Mouse (Mus musculus): ENCODE data around the gene Ccdc28b. TPM values are rescaled to one million over a fixed set of nuclear protein-coding genes. Genes with fewer than 3 reads are reported as not detected.

Gene Ccdc28b
- total RNA-seq, 2 experiments from 2014 or later, result 32.8 to 34.2 TPM

DNA sequence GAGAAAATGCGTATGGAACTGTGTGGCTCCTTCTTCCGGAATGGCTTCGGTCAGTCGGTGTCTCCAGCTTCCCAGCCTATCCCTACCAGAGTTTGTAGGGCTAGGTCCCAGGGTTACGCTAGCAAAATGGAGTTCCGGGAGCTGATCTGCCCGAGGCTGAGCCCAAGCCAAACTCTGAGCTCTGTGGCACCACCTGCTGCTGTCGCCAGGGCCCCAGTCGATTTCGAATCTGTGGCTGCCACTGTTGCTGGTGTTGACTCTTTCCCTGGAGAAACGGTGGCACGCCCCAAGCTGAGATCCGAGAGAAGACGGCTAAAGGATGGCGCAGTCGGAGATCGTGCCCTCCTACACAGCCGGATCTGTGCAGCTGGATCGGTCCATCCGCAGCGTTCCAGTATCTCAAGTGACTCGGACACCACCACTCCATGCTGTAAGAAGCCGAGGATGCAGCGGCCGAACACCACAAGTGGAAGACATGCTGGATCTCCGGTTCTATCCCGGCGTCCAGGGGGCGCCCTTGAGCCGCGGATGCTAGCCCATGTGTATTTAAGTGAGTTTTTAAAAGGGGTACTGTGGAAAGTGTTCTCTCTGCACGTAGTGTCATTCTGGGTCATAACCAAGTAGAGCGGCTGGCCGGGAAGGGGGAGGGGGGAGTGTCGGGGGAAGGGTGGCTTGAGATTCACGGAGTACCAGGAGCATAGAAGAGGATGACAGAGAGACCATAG lies 38.7 kb downstream of the Ccdc28b start:
- DNase-seq, result peak; percentile 91 to 94

DNA sequence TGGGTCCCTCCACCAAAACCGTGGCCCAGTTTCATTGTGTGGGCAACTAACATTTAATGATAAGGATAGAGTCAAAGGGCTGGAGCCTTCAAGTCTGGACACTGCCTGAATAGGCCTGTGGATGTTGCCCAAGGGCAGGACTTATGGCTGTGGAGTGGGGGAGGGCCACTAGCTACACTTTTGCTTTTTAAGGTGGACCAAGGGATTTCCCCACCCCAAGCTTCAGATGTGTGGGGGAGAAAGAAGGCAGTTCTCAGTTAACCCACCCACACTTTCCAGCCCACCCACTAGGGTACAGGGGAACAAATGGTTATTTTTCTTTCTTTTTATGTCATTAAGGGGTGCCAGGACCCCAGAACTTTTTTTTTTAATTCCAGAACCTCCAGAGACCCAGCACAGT lies 39.4 kb downstream of the Ccdc28b start:
- no peak for DNase-seq

DNA sequence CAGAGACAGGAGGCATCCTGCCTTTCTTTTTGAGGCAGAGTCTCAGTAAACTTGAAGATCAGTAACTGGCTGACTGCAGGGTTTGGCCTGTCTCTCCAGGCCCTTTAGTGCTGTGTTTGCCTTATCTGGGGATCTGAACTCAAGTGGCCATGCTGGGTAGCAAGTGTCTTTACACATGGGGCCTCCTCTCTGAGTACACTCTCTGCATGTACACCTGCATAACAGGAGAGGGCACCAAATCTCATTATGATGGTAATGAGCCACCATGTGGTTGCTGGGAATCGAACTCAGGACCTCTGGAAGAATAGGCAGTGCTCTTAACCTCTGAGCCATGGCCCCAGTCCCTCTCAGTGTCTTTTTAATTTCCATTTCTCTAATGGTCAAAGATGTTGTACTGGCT lies 41.5 kb downstream of the Ccdc28b start:
- no peak for DNase-seq

DNA sequence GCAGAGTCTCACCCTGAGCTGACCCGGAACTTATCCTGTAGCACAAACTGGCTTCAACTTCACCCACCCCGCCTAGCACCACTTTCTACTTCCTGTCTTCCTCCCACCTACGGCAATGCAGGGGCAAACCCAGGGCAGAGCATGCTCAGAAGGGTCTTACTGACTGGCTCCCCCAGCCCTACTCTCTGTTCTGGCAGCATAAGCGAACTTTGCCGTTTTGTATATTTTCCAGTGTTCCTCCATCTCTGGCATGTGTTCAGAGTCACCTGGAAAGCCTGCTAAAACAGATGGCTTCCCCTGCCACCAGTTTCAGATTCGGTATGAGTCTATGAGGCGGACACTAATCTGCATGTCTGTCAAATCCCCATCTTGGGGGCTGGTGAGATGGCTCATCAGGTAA lies 43.4 kb downstream of the Ccdc28b start:
- no peak for DNase-seq

DNA sequence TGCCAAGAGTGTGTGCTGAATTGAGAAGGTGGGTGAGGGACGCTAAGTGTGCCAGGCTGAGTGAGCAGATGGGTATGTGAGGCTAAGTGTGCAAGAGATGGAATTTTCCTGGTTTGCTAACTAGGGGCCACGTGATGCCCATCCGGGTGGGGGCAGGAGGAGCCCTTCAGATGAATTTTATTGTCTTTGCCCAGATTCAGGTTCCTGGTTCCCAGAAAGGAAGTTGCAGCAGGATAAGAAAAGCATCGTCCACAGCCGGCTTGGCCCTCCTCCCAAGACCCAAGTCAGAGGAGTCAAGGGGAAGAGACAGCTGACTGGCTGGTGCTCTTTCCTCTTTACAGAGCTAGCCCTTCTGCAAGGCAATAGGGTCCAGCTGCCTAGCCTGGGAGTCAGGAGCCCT lies 45.3 kb downstream of the Ccdc28b start, which contains the start of gene Fam167b:
Gene Fam167b (minus strand): TSS at position 84 of the 400 bp plus-strand sequence.
- DNase-seq, result peak; percentile 60 to 62

DNA sequence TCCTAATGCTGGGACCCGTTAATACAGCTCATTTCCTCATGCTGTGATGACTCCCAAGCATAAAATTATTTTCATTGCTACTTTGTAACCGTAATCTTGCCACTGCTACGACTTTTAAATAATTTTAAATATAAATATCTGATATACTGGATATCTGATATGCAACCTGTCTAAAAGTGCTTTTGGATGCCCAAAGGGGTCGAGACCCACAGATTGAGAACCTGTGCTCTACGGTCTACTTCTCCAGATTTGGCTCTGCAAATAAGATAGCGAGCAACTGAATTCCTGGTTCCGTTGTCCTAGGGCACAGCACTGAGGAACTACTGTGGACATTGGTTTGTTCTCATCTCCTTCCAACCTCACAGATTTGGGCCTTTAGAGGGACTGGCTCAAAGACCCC lies 46.1 kb downstream of the Ccdc28b start:
- DNase-seq, result no peak

DNA sequence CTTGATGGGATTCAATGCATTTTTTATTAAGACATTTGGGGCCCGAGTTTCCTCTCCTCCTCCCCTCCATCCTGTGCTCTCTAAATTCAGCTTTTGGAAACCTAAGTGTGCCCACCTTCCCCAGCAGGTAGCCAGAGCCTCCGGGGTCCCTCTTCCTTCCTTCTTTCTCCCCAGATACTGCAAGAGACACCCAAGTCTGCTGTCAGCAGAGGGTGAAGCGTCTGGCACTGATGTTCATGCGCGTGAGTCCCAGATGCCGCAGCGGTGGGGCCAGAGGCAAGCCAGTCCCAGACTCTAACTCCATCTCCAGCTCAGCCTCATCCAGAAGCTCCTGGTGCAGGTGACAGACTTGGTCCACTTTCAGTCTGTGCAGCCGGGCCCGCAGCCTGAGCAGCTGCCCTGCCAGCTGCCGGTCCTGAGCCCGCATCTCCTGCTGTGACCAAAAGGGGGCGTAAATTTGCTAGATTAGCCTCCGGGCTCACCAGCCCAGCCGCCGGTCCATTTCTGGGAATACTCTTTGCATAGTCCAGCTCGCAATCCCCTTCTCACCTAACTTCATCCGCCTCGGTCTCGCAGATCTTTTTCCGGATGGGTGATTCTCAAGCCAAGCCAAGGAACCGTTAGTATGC lies 46.8 kb downstream of the Ccdc28b start:
- peak; percentile 87 to 88 for DNase-seq

DNA sequence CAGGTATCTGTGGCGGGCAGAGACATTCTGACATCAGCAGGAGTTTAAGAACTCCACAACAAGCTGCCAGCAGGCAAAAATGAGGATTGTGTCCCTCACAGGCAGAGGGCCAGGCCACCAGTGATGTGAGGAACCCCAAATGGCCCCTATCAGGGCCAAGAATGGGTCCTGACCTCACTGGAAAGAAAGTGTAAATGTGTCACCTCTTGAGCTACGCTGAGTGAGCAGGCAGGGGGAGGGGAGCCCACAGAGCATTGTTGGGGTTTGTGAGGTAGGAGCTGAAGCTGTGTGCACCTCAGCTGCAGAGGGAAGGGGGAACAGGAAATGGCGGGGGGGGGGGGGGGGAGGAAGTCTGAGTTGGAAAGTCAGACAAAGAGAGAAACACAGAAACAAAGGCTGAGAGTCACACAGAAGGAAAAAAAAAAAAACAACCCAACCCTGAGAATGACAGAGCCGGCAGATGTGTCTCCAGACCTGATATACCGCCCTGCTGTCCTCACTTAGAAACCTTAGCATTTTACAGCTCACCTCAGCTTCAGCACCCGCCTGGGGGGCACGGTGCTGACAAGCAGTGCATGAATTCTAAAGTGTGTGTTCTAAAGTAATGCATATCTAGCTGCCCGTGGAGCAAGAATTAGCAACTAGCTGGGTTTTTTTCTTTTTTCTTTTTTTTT lies 48.4 kb downstream of the Ccdc28b start:
- peak; percentile 22 to 39 for DNase-seq

DNA sequence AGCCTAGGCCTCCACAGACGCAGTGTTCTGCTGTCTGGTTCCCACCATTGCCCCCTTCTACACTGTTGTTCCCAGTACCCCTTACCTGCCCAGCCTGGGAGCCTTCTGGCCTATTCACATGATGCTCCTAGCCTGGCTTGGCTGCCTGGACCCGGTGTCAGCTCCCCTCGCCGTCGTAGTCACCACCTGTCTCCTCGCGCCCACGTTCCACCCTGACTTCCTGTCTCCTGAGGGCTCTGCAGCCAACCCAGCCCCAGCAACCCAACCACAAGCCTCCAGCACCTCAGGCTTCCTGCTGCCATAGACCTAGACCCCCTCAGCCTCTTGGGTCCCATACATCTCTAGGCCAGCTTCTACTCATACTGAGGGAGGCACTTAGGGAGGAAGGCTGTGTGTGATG lies 50.3 kb downstream of the Ccdc28b start, which contains the start of gene Lck:
Gene Lck (minus strand): TSS at position 212 of the 400 bp plus-strand sequence.
- DNase-seq, result no peak

DNA sequence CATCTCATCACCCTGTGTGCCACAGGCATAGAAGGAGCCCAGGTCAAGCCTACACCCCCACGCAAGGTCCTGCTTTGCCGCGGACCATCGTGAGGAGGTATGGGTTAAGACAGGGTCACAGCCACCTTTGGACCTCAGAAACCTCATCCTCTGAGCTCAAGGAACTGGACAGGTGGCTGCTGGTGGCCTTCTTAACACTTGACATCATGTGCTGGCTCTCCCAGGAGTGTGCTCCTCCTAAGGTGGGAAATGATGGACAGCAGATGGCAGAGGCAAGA lies 50.7 kb downstream of the Ccdc28b start:
- DNase-seq, result no peak

DNA sequence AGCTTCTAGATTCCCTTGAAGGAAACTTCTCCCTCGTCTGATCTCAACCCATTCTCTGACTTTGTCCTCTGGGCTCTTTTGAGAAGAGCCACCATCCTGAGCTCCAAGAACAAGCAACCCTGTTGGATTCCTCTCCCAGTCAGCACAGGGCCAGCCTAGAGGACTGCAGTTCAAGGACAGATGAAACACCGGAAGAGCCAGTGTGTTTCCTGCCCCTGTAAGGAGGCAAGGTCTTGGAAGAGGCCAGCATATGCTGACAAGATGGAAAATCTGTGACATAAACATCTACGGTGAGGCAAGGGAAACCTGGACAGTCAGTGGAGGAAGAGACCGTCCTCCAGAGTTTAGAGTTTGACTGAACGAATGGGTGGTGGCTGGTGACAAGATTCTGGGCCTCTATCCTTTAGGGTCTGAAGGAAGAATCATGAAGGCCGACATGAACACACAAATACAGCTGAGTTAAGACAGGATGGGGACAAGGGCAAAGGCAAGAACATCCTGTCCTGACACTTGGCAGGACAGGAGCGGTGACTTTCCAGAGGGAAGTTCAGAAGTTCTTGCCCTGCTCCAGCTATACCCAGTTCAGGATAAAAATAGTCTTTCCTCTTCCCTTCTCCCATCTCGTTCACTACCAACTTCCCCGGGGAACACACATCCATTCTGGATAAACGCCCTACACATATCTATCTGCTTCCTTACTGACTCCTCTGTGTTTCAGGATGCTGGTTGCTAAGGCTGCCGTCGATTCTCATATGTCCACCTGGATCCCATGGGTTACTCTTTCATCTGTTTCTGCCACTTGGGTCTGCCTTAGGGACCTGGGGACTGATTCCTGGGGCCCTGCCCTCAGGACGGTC lies 51.3 kb downstream of the Ccdc28b start:
- DNase-seq, result peak in 1 of 2 experiments; percentile 22

DNA sequence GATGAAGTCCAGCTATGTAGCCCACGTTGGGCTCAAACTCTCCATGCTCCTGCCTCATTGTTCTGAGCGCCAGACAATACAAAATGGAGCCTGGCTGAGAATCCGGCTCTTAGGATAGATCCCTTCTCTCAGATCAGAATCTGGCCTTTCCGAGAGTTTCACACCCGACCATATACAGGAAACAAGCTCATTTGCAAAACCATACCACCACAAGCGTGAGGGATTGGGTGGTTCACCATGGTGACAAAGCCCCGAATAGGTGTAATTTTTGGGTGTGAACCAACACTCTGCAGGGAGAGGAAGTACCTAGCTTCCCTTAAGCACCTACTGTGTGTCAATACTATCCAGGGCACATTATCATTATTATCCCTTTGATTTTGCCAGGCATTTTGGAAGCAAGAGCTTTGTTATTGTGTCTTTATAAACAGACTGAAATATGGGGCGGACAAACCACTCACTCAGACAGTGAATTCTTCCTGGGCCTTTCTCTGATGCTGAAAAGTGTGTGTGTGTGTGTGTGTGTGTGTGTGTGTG lies 52.1 kb downstream of the Ccdc28b start:
- DNase-seq, result no peak

DNA sequence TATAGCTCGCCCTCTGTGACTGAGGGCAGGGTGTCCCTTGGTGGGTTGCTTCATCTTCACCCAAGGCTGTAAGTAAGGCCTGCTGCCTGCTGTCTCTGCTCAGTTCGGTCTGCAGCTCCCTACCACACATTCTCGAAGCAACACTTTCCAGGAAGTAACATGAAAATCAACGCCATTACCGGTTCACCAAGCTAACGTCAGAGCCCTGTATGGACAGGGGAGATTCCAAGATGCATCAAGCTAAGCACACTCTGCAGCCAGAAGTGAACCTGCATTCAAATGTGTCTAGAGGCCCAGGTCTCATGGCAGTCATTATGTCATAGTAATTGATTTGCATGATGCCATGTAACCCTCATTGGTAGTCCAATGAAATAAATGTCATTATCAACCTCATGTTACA lies 53.7 kb downstream of the Ccdc28b start:
- no peak for DNase-seq

Other genes with a start within 250 kb of the Ccdc28b start
- gene Zbtb8a, start 245.8 kb downstream of the Ccdc28b start, total RNA-seq (2021), result 1 to 10 TPM; 6.1 to 9.8 TPM
- gene Zbtb8b, start 183.1 kb downstream of the Ccdc28b start, total RNA-seq (2021), result under 1 TPM; 0.10 to 0.13 TPM
- gene Bsdc1, start 162.4 kb downstream of the Ccdc28b start, total RNA-seq (2021), result 10 to 100 TPM; 58.1 to 69.5 TPM
- not detected for gene Tssk3, start 132.9 kb downstream of the Ccdc28b start, total RNA-seq (2021)
- gene Fam229a, start 132.8 kb downstream of the Ccdc28b start, total RNA-seq (2021), result not detected
- gene Marcksl1, start 110.4 kb downstream of the Ccdc28b start, total RNA-seq (2021), result 10 to 100 TPM; 53.0 to 56.9 TPM
- gene Hdac1, start 81.2 kb downstream of the Ccdc28b start, total RNA-seq (2021), result 10 to 100 TPM; 49.2 to 59.8 TPM
- gene Lck, start 50.3 kb downstream of the Ccdc28b start, total RNA-seq (2021), result 1 to 10 TPM; 2.7 to 5.2 TPM
- gene Fam167b, start 45.4 kb downstream of the Ccdc28b start, total RNA-seq (2021), result 10 to 100 TPM; 41.9 to 46.2 TPM
- 100 to 1,000 TPM; 187 to 192 TPM for gene Eif3i, start 23.3 kb downstream of the Ccdc28b start, total RNA-seq (2021)
- gene Tmem234, start 23.3 kb downstream of the Ccdc28b start, total RNA-seq (2021), result 10 to 100 TPM; 93.0 to 96.7 TPM
- 1 to 10 TPM in 1 of 2 experiments, under 1 TPM in 1; 0.73 to 2.6 TPM for gene Dcdc2b, start 9.7 kb downstream of the Ccdc28b start, total RNA-seq (2021)
- 10 to 100 TPM; 26.2 to 28.0 TPM for gene Iqcc, start 4.8 kb downstream of the Ccdc28b start, total RNA-seq (2021)
- 10 to 100 TPM; 61.0 to 69.8 TPM for gene Txlna, start 17.1 kb upstream of the Ccdc28b start, total RNA-seq (2021)
- 10 to 100 TPM; 88.8 to 97.9 TPM for gene Kpna6, start 48.8 kb upstream of the Ccdc28b start, total RNA-seq (2021)
- gene Tmem39b, start 72.9 kb upstream of the Ccdc28b start, total RNA-seq (2021), result 10 to 100 TPM; 11.0 to 13.3 TPM
- 10 to 100 TPM; 66.0 to 83.9 TPM for gene Khdrbs1, start 118.4 kb upstream of the Ccdc28b start, total RNA-seq (2021)
- 100 to 1,000 TPM; 311 to 416 TPM for gene Ptp4a2, start 187.3 kb upstream of the Ccdc28b start, total RNA-seq (2021)